Mouse (Mus musculus): Measurements from ENCODE around the gene Tshb. TPM values are rescaled to one million over a fixed set of nuclear protein-coding genes. Genes with fewer than 3 reads are reported as not detected.

The Tshb gene
- polyA plus RNA-seq, 1 experiment = 0.09 TPM

GRCm38 (mm10) chr3:102733936-102734312, 48.6 kb downstream of the Tshb start:
- Histone ChIP-seq H3K27me3 (ENCODE audit: control insufficient read depth, insufficient read depth, insufficient read length) (no peaks in the 10 kb centered on the region), H3K36me3 (ENCODE audit: control insufficient read depth, insufficient read depth) (no peaks in the 10 kb centered on the region), H3ac (ENCODE audit: control insufficient read depth, insufficient read length, low read depth) (peak overlapping the region; percentile 73), H3K79me2 (ENCODE audit: control insufficient read depth, insufficient read depth) (no peaks in the 10 kb centered on the region), H3K79me3 (ENCODE audit: low read depth) (no peaks in the 10 kb centered on the region), H3K4me3 (ENCODE audit: insufficient read depth, poor library complexity, severe bottlenecking) (no peak overlapping the region)
- no peak for TF ChIP-seq CTCF (IDR thresholded peaks at IDR 0.05; ENCODE audit: control insufficient read depth, insufficient read depth, insufficient read length)
- TF ChIP-seq MAX (IDR thresholded peaks at IDR 0.05) = no peak
- TF ChIP-seq FOSL1 (IDR thresholded peaks at IDR 0.05; ENCODE audit: insufficient read depth, low read length, poor library complexity, severe bottlenecking) = no peak
- TF ChIP-seq CEBPB (IDR thresholded peaks at IDR 0.05; ENCODE audit: low read depth) = no peak
- TF ChIP-seq USF1 (IDR thresholded peaks at IDR 0.05; ENCODE audit: low read depth) = no peak
- no peak for TF ChIP-seq MYOD1 (IDR thresholded peaks at IDR 0.05; ENCODE audit: control insufficient read depth, insufficient read length, low read depth)
- no peak for TF ChIP-seq MYOG (IDR thresholded peaks at IDR 0.05; ENCODE audit: control insufficient read depth, extremely low read depth, insufficient read length)

- H3K79me3 ChIP-seq (ENCODE audit: low read depth) = no peaks in the 10 kb centered on the region
- no peak overlapping the region for H3ac ChIP-seq (ENCODE audit: control insufficient read depth, insufficient read length, low read depth)
- no peaks in the 10 kb centered on the region for H3K27me3 ChIP-seq (ENCODE audit: control insufficient read depth, insufficient read depth, insufficient read length)
- no peaks in the 10 kb centered on the region for H3K79me2 ChIP-seq (ENCODE audit: control insufficient read depth, insufficient read depth)
- H3K36me3 ChIP-seq (ENCODE audit: control insufficient read depth, insufficient read depth) = no peaks in the 10 kb centered on the region
- TF ChIP-seq MAX (IDR thresholded peaks at IDR 0.05) = no peak
- TF ChIP-seq CTCF (IDR thresholded peaks at IDR 0.05; ENCODE audit: control insufficient read depth, insufficient read depth, insufficient read length) = no peak
- no peak for TF ChIP-seq USF1 (IDR thresholded peaks at IDR 0.05; ENCODE audit: low read depth)
- no peak for TF ChIP-seq MYOD1 (IDR thresholded peaks at IDR 0.05; ENCODE audit: control insufficient read depth, insufficient read length, low read depth)
- no peak for TF ChIP-seq CEBPB (IDR thresholded peaks at IDR 0.05; ENCODE audit: low read depth)
- no peak for TF ChIP-seq MYOG (IDR thresholded peaks at IDR 0.05; ENCODE audit: control insufficient read depth, extremely low read depth, insufficient read length)
- no peak for TF ChIP-seq FOSL1 (IDR thresholded peaks at IDR 0.05; ENCODE audit: insufficient read depth, low read length, poor library complexity, severe bottlenecking)
- no peak overlapping the region for H3K4me3 ChIP-seq (ENCODE audit: insufficient read depth, poor library complexity, severe bottlenecking)
These were observed 49.5 kb downstream of the Tshb start for GRCm38 (mm10) chr3:102733050-102733449.

DNA sequence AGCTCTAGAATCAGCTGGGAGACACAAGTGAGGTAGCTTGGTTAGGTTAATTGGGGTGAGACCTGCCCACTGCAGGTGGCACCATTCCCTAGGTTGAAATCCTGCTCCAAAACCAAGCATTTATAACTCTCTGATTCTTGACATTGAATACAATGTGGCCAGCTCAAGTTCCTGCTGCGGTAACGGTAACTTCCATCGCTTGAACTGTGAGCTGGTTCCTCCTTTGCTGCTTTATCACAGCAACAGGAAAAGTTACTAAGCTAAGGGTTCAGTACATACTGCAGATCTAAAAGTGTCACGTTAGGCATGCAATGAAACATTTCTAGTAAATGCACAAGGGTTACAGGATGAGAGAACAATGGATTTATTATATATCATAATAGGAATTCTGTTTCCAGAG, 49.9 kb downstream of the Tshb start:
- no peak overlapping the region for H3ac ChIP-seq (ENCODE audit: control insufficient read depth, insufficient read length, low read depth)
- TF ChIP-seq CTCF (IDR thresholded peaks at IDR 0.05; ENCODE audit: control insufficient read depth, insufficient read depth, insufficient read length) (no peak), FOSL1 (IDR thresholded peaks at IDR 0.05; ENCODE audit: insufficient read depth, low read length, poor library complexity, severe bottlenecking) (no peak), CEBPB (IDR thresholded peaks at IDR 0.05; ENCODE audit: low read depth) (no peak), USF1 (IDR thresholded peaks at IDR 0.05; ENCODE audit: low read depth) (no peak), MYOG (IDR thresholded peaks at IDR 0.05; ENCODE audit: control insufficient read depth, extremely low read depth, insufficient read length) (no peak), MYOD1 (IDR thresholded peaks at IDR 0.05; ENCODE audit: control insufficient read depth, insufficient read length, low read depth) (no peak), MAX (IDR thresholded peaks at IDR 0.05) (no peak)
- no peaks in the 10 kb centered on the region for H3K79me2 ChIP-seq (ENCODE audit: control insufficient read depth, insufficient read depth)
- no peaks in the 10 kb centered on the region for H3K27me3 ChIP-seq (ENCODE audit: control insufficient read depth, insufficient read depth, insufficient read length)
- H3K4me3 ChIP-seq (ENCODE audit: insufficient read depth, poor library complexity, severe bottlenecking) = no peak overlapping the region
- no peaks in the 10 kb centered on the region for H3K36me3 ChIP-seq (ENCODE audit: control insufficient read depth, insufficient read depth)
- no peaks in the 10 kb centered on the region for H3K79me3 ChIP-seq (ENCODE audit: low read depth)

GRCm38 (mm10) chr3:102731112-102731511, 51.4 kb downstream of the Tshb start:
- TF ChIP-seq CEBPB (IDR thresholded peaks at IDR 0.05; ENCODE audit: low read depth) = no peak
- TF ChIP-seq MYOD1 (IDR thresholded peaks at IDR 0.05; ENCODE audit: control insufficient read depth, insufficient read length, low read depth) = no peak
- no peak for TF ChIP-seq FOSL1 (IDR thresholded peaks at IDR 0.05; ENCODE audit: insufficient read depth, low read length, poor library complexity, severe bottlenecking)
- TF ChIP-seq MAX (IDR thresholded peaks at IDR 0.05) = no peak
- no peak for TF ChIP-seq USF1 (IDR thresholded peaks at IDR 0.05; ENCODE audit: low read depth)
- no peak for TF ChIP-seq MYOG (IDR thresholded peaks at IDR 0.05; ENCODE audit: control insufficient read depth, extremely low read depth, insufficient read length)
- no peak for TF ChIP-seq CTCF (IDR thresholded peaks at IDR 0.05; ENCODE audit: control insufficient read depth, insufficient read depth, insufficient read length)
- H3K36me3 ChIP-seq (ENCODE audit: control insufficient read depth, insufficient read depth) = no peaks in the 10 kb centered on the region
- no peak overlapping the region for H3K4me3 ChIP-seq (ENCODE audit: insufficient read depth, poor library complexity, severe bottlenecking)
- no peaks in the 10 kb centered on the region for H3K79me3 ChIP-seq (ENCODE audit: low read depth)
- no peaks in the 10 kb centered on the region for H3K27me3 ChIP-seq (ENCODE audit: control insufficient read depth, insufficient read depth, insufficient read length)
- H3ac ChIP-seq (ENCODE audit: control insufficient read depth, insufficient read length, low read depth) = no peak overlapping the region
- no peaks in the 10 kb centered on the region for H3K79me2 ChIP-seq (ENCODE audit: control insufficient read depth, insufficient read depth)

DNA sequence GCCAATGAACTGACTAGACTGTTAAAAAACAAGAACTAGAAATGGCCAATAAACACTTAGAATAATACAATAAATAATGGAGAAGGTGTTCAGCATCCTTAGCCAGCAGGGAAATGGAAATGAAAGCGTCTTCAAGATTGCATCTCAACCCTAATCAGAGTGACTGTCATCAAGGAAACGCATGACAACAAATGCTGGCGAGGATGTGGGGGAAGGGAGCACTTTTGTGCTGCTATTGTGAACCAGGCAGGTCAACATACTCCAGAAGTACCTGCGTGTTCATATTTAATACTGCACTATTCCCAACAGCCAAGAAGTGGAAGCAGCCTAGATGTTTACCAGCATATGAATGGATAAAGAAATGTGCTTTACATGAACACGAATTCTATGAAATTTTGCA, 53.1 kb downstream of the Tshb start:
- H3K79me3 ChIP-seq (ENCODE audit: low read depth) = no peaks in the 10 kb centered on the region
- TF ChIP-seq CTCF (IDR thresholded peaks at IDR 0.05; ENCODE audit: control insufficient read depth, insufficient read depth, insufficient read length) = no peak
- no peak for TF ChIP-seq CEBPB (IDR thresholded peaks at IDR 0.05; ENCODE audit: low read depth)
- no peak for TF ChIP-seq MAX (IDR thresholded peaks at IDR 0.05)
- no peak for TF ChIP-seq MYOD1 (IDR thresholded peaks at IDR 0.05; ENCODE audit: control insufficient read depth, insufficient read length, low read depth)
- no peaks in the 10 kb centered on the region for H3K27me3 ChIP-seq (ENCODE audit: control insufficient read depth, insufficient read depth, insufficient read length)
- H3K4me3 ChIP-seq (ENCODE audit: insufficient read depth, poor library complexity, severe bottlenecking) = no peak overlapping the region
- H3ac ChIP-seq (ENCODE audit: control insufficient read depth, insufficient read length, low read depth) = no peak overlapping the region
- H3K36me3 ChIP-seq (ENCODE audit: control insufficient read depth, insufficient read depth) = no peaks in the 10 kb centered on the region
- no peaks in the 10 kb centered on the region for H3K79me2 ChIP-seq (ENCODE audit: control insufficient read depth, insufficient read depth)

Other genes with a start within 250 kb of the Tshb start
- 5.5 TPM for gene Tspan2, start 48.2 kb downstream of the Tshb start, polyA plus RNA-seq (2012; fragmentation: generic; extraction: Trizol)
- 0.14 TPM for gene Sycp1, start 153.4 kb upstream of the Tshb start, polyA plus RNA-seq (2012; fragmentation: generic; extraction: Trizol)
- 0.04 TPM for gene Nr1h5, start 181.4 kb upstream of the Tshb start, polyA plus RNA-seq (2012; fragmentation: generic; extraction: Trizol)
- gene Sike1, start 213.0 kb upstream of the Tshb start, polyA plus RNA-seq (2012; fragmentation: generic; extraction: Trizol) = 21.6 TPM
- 68.4 TPM for gene Csde1, start 237.7 kb upstream of the Tshb start, polyA plus RNA-seq (2012; fragmentation: generic; extraction: Trizol)